7 mouse cellular contexts compared by ENCODE assay signal in genomic region chr5:29468351-29469065, GRCm38 (mm10). TPM values are rescaled to one million over a fixed set of nuclear protein-coding genes. Genes with fewer than 3 reads are reported as not detected.
DNase-seq lines count a peak whose midpoint lies in the region; ATAC-seq lines count a peak whose summit lies in the region.

No protein-coding gene starts in this region.

- H3K27me3 ChIP-seq in megakaryocyte, embryonic 14.5 days (replicated peaks) = peaks cover 87% of the 10 kb centered on the region
- peaks cover 86% of the 10 kb centered on the region for H3K27me3 ChIP-seq in forebrain, embryonic 13.5 days
- H3K27me3 ChIP-seq in limb, embryonic 15.5 days = peaks cover 84% of the 10 kb centered on the region
- H3K27me3 ChIP-seq in stomach, embryonic 16.5 days (ENCODE audit: control insufficient read depth, insufficient read depth, low read length) = peaks cover 46% of the 10 kb centered on the region

- ATAC-seq in megakaryocyte, adult 5-6 weeks (ENCODE audit: poor library complexity, severe bottlenecking) = no peak
- no peak for ATAC-seq in forebrain, embryonic 13.5 days
- no peak for ATAC-seq in limb, embryonic 15.5 days (ENCODE audit: insufficient number of reproducible peaks, low FRiP score, low TSS enrichment, low read depth)
- no peak for ATAC-seq in stomach, embryonic 16.5 days (ENCODE audit: insufficient read depth, low FRiP score)
- ATAC-seq in cerebellum, adult (ENCODE audit: insufficient number of reproducible peaks, low FRiP score, low TSS enrichment) = no peak

- no peaks in the 10 kb centered on the region for H3K9me3 ChIP-seq in megakaryocyte, embryonic 14.5 days
- H3K9me3 ChIP-seq in forebrain, embryonic 13.5 days (replicated peaks) = no peaks in the 10 kb centered on the region
- H3K9me3 ChIP-seq in limb, embryonic 15.5 days = no peaks in the 10 kb centered on the region
- no peaks in the 10 kb centered on the region for H3K9me3 ChIP-seq in stomach, embryonic 16.5 days (replicated peaks; ENCODE audit: control insufficient read depth, low read length)

- H3K36me3 ChIP-seq in megakaryocyte, embryonic 14.5 days (replicated peaks; ENCODE audit: low read length) = no peaks in the 10 kb centered on the region
- no peaks in the 10 kb centered on the region for H3K36me3 ChIP-seq in forebrain, embryonic 13.5 days (ENCODE audit: poor library complexity, severe bottlenecking)
- no peaks in the 10 kb centered on the region for H3K36me3 ChIP-seq in limb, embryonic 15.5 days
- H3K36me3 ChIP-seq in stomach, embryonic 16.5 days (ENCODE audit: control insufficient read depth, insufficient read depth, low read length) = no peaks in the 10 kb centered on the region

- H3K4me2 ChIP-seq in forebrain, embryonic 13.5 days = peak overlapping the region; percentile 60
- H3K4me2 ChIP-seq in limb, embryonic 15.5 days = peak overlapping the region; percentile 66
- peak overlapping the region; percentile 58 for H3K4me2 ChIP-seq in stomach, embryonic 16.5 days (ENCODE audit: low read depth, low read length)

- no peak overlapping the region for H3K27ac ChIP-seq in forebrain, embryonic 13.5 days
- H3K27ac ChIP-seq in limb, embryonic 15.5 days = no peak overlapping the region
- peak overlapping the region; percentile 71 for H3K27ac ChIP-seq in stomach, embryonic 16.5 days (ENCODE audit: low read length)

- peak overlapping the region; percentile 92 for H3K4me3 ChIP-seq in megakaryocyte, embryonic 14.5 days (replicated peaks)
- H3K4me3 ChIP-seq in forebrain, embryonic 13.5 days = peak overlapping the region; percentile 36
- peak overlapping the region; percentile 41 for H3K4me3 ChIP-seq in limb, embryonic 15.5 days
- H3K4me3 ChIP-seq in stomach, embryonic 16.5 days (replicated peaks; ENCODE audit: low read length) = peak overlapping the region; percentile 45

- no peak overlapping the region for H3K9ac ChIP-seq in forebrain, embryonic 13.5 days
- no peak overlapping the region for H3K9ac ChIP-seq in limb, embryonic 15.5 days
- peak overlapping the region; percentile 59 for H3K9ac ChIP-seq in stomach, embryonic 16.5 days (ENCODE audit: low read length)

- no peak for DNase-seq in spleen, adult 12 weeks (ENCODE audit: low spot score)

- peaks cover 19% of the 10 kb centered on the region for H3K4me1 ChIP-seq in megakaryocyte, embryonic 14.5 days
- peaks cover 11% of the 10 kb centered on the region for H3K4me1 ChIP-seq in forebrain, embryonic 13.5 days
- H3K4me1 ChIP-seq in limb, embryonic 15.5 days = peaks cover 18% of the 10 kb centered on the region
- H3K4me1 ChIP-seq in stomach, embryonic 16.5 days (ENCODE audit: control insufficient read depth, insufficient read depth, low read length) = no peaks in the 10 kb centered on the region

- WGBS in forebrain, embryonic 13.5 days = 3% methylated on average over 17 of the region's 17 CpGs
- 2% methylated on average over 17 of the region's 17 CpGs for WGBS in limb, embryonic 15.5 days
- 4% methylated on average over 17 of the region's 17 CpGs for WGBS in stomach, embryonic 16.5 days

RNA-seq across cellular contexts. Expression of gene Mnx1, which starts 9.8 kb away (rescaled TPM):
- polyA plus RNA-seq in megakaryocyte, embryonic 14.5 days (2012; ENCODE audit: insufficient read depth, low replicate concordance) = not detected in 2 replicates
- not detected in 2 replicates for total RNA-seq in megakaryocyte, adult 5-6 weeks (2015)
- not detected in 2 replicates for total RNA-seq in megakaryocyte, adult 5-6 weeks (2017)
- not detected in 2 replicates for polyA plus RNA-seq in forebrain, embryonic 13.5 days (2015; fragmentation: Nextera tagmentation; extraction: Ambion mirVana)
- polyA plus RNA-seq in limb, embryonic 15.5 days (2015; fragmentation: Nextera tagmentation; extraction: Ambion mirVana) = not detected in 2 replicates
- polyA plus RNA-seq in stomach, embryonic 16.5 days (2015; fragmentation: Nextera tagmentation; extraction: Ambion mirVana) = 0.75 and 1.1 TPM in 2 replicates

RNA-seq across cellular contexts. Expression of gene Nom1, which starts 34.0 kb away (rescaled TPM):
- 3.1 and 3.7 TPM in 2 replicates for polyA plus RNA-seq in megakaryocyte, embryonic 14.5 days (2012; ENCODE audit: insufficient read depth, low replicate concordance)
- 6.8 and 18.6 TPM in 2 replicates for total RNA-seq in megakaryocyte, adult 5-6 weeks (2015)
- 7.0 and 7.8 TPM in 2 replicates for total RNA-seq in megakaryocyte, adult 5-6 weeks (2017)
- 26.0 and 26.6 TPM in 2 replicates for polyA plus RNA-seq in forebrain, embryonic 13.5 days (2015; fragmentation: Nextera tagmentation; extraction: Ambion mirVana)
- 25.8 and 26.8 TPM in 2 replicates for polyA plus RNA-seq in limb, embryonic 15.5 days (2015; fragmentation: Nextera tagmentation; extraction: Ambion mirVana)
- 26.5 and 28.5 TPM in 2 replicates for polyA plus RNA-seq in stomach, embryonic 16.5 days (2015; fragmentation: Nextera tagmentation; extraction: Ambion mirVana)

Comparison
In these comparisons a context has a peak if more than half of its experiments do, and no peak if none do; other contexts are left out.
1. H3K4me3 ChIP-seq: peak in every context shown above with its lines; median percentile 92 in megakaryocyte, embryonic 14.5 days; 45 in stomach, embryonic 16.5 days; 41 in limb, embryonic 15.5 days; 36 in forebrain, embryonic 13.5 days.